Mouse (Mus musculus): ENCODE data around the gene Slc7a3. TPM values are rescaled to one million over a fixed set of nuclear protein-coding genes. Genes with fewer than 3 reads are reported as not detected.

Slc7a3 gene
- polyA plus RNA-seq, 1 experiment from 2014 or later, result 0.77 TPM

DNA sequence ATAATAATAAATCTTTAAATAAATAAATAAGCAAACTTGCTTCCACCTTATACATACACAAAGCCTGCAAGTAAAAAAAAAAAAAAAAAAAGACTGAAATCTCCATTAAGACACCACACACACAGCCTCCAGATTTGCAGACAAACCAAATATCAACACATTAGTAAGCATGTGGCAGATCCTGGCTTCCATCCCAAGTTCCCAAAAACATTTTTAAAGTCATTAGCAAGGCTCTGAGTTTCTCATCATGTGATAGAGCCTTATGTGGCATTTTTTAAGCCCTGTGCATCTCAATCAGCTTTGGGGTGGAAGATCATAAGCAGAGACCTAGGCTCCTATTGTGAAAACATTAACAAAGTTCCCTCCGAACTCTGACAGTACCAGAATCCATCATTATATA, 20.6 kb downstream of the Slc7a3 start:
- WGBS, result 86% methylated on average over 1 of the region's 1 CpGs
- H3K4me3 ChIP-seq (ENCODE audit: low read depth, low read length), result no peak overlapping the region

DNA sequence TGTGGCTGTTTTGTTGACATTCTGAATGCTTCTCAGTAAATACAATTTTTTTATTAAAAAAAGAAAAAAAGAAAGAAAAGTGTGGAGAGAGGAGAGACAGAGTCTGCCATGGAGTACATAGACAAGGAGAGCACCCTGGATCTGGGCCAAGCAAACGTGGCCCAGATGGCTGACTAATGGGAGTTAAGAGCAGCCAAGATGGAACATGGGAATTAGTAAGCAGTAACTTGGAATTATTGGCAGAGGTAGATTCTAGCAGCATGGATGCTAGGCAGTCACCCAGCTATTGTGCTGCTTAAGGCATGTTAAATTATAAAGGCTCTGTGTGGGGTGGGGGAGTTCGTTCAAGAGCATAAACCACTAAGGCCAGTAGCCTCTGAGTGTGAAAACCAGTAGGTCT, 22.3 kb downstream of the Slc7a3 start:
- no peaks in the 10 kb centered on the region for H3K4me1 ChIP-seq (ENCODE audit: control insufficient read depth, insufficient read depth, low read length)
- no peak overlapping the region for H3K9ac ChIP-seq (ENCODE audit: low read length)
- ATAC-seq (ENCODE audit: low FRiP score), result no peak
- no peak overlapping the region for H3K4me3 ChIP-seq (ENCODE audit: low read depth, low read length)
- no peaks in the 10 kb centered on the region for H3K27me3 ChIP-seq (ENCODE audit: control insufficient read depth, insufficient read depth, low read length)
- 85% methylated on average over 2 of the region's 2 CpGs for WGBS
- H3K9me3 ChIP-seq (ENCODE audit: control insufficient read depth, low read length), result no peaks in the 10 kb centered on the region; the same call in 1 of the 2 replicates
- no peak overlapping the region for H3K4me2 ChIP-seq
- no peak overlapping the region for H3K27ac ChIP-seq (ENCODE audit: low read depth, low read length)
- DNase-seq (ENCODE audit: low spot score, missing footprints), result no peak
- H3K36me3 ChIP-seq (ENCODE audit: control insufficient read depth, insufficient read depth, low read length), result no peaks in the 10 kb centered on the region

More for the DNA sequence above, 20.6 kb downstream of the Slc7a3 start:
- Histone ChIP-seq H3K27me3 (ENCODE audit: control insufficient read depth, insufficient read depth, low read length) (no peaks in the 10 kb centered on the region), H3K9me3 (ENCODE audit: control insufficient read depth, low read length) (no peaks in the 10 kb centered on the region), H3K27ac (ENCODE audit: low read depth, low read length) (no peak overlapping the region), H3K4me1 (ENCODE audit: control insufficient read depth, insufficient read depth, low read length) (no peaks in the 10 kb centered on the region), H3K9ac (ENCODE audit: low read length) (no peak overlapping the region), H3K36me3 (ENCODE audit: control insufficient read depth, insufficient read depth, low read length) (no peaks in the 10 kb centered on the region), H3K4me2 (no peak overlapping the region)
- DNase-seq (ENCODE audit: low spot score, missing footprints), result no peak
- no peak for ATAC-seq (ENCODE audit: low FRiP score)

DNA sequence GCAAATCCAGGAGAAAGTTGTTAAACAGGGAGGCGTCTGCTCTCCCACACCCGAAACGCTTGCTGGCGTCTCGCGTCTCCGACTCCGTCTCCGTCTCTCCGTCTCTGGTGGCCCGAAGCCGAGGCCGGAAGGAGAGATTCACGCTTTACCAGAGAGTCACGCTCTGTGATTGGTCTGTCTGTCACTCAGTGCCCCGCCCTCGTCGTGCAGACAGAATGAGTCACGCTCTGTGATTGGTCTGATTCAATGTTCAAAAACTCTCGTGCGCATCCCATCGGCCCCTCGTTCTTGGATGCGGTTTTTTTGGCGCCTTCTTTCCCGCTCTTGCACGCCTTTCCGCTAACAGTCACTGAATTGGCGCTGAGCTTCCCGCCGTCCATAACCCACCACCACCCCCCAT, 26.3 kb downstream of the Slc7a3 start, which contains the start of gene Tex11:
Gene Tex11 (minus strand): TSS at position 127 of the 400 bp plus-strand sequence.
- WGBS, result 91% methylated on average over 31 of the region's 31 CpGs
- no peak within 1 kb of the TSS for H3K9ac ChIP-seq (ENCODE audit: low read length)
- no peak within 1 kb of the TSS for H3K4me2 ChIP-seq
- DNase-seq (ENCODE audit: low spot score, missing footprints) (no peak), ATAC-seq (ENCODE audit: low FRiP score) (no peak)
- no peak within 1 kb of the TSS for H3K4me3 ChIP-seq (ENCODE audit: low read depth, low read length)
- no peaks in the 10 kb centered on the region for H3K36me3 ChIP-seq (ENCODE audit: control insufficient read depth, insufficient read depth, low read length)
- H3K27me3 ChIP-seq (ENCODE audit: control insufficient read depth, insufficient read depth, low read length), result no peaks in the 10 kb centered on the region
- no peaks in the 10 kb centered on the region; the same call in 1 of the 2 replicates for H3K9me3 ChIP-seq (ENCODE audit: control insufficient read depth, low read length)
- no peaks in the 10 kb centered on the region for H3K4me1 ChIP-seq (ENCODE audit: control insufficient read depth, insufficient read depth, low read length)
- no peak within 1 kb of the TSS for H3K27ac ChIP-seq (ENCODE audit: low read depth, low read length)

Other genes with a start within 250 kb of the Slc7a3 start
- gene Tex11, start 26.4 kb downstream of the Slc7a3 start, polyA plus RNA-seq (2014; fragmentation: Nextera tagmentation; extraction: Ambion mirVana), result 0.06 and 0.11 TPM in 2 replicates
- gene Snx12, start 136.5 kb upstream of the Slc7a3 start, polyA plus RNA-seq (2014; fragmentation: Nextera tagmentation; extraction: Ambion mirVana), result 61.5 and 66.6 TPM in 2 replicates
- 1.3 and 1.7 TPM in 2 replicates for gene Foxo4, start 168.5 kb upstream of the Slc7a3 start, polyA plus RNA-seq (2014; fragmentation: Nextera tagmentation; extraction: Ambion mirVana)
- gene Gm614, start 178.0 kb upstream of the Slc7a3 start, polyA plus RNA-seq (2014; fragmentation: Nextera tagmentation; extraction: Ambion mirVana), result not detected in 2 replicates
- gene Il2rg, start 182.2 kb upstream of the Slc7a3 start, polyA plus RNA-seq (2014; fragmentation: Nextera tagmentation; extraction: Ambion mirVana), result 4.1 and 4.3 TPM in 2 replicates
- gene Gm20489, start 183.0 kb upstream of the Slc7a3 start, polyA plus RNA-seq (2014; fragmentation: Nextera tagmentation; extraction: Ambion mirVana), result not detected in 2 replicates
- gene Med12, start 188.0 kb upstream of the Slc7a3 start, polyA plus RNA-seq (2014; fragmentation: Nextera tagmentation; extraction: Ambion mirVana), result 37.9 and 39.5 TPM in 2 replicates
- 21.7 and 24.2 TPM in 2 replicates for gene Nlgn3, start 213.1 kb upstream of the Slc7a3 start, polyA plus RNA-seq (2014; fragmentation: Nextera tagmentation; extraction: Ambion mirVana)